Mouse (Mus musculus) neural tube, embryonic 11.5 days (tissue): ENCODE measurements around the gene Fbxw8. TPM values are rescaled to one million over a fixed set of nuclear protein-coding genes. Genes with fewer than 3 reads are reported as not detected.

Experiments
- ATAC-seq: fragments of 200-750 bp; cut with Nextera tagmentation; 2 replicates; pipeline ENCODE4 v1.8.0; 2017; ENCODE audit warnings: moderate number of reproducible peaks, mild to moderate bottlenecking, moderate TSS enrichment, moderate library complexity; ENCODE audit not compliant: insufficient read depth, low FRiP score, low TSS enrichment
- DNase-seq: peaks from one replicate; pipeline ENCODE4 v3.0.0-alpha.2; 2015; ENCODE audit warnings: low spot score
- H3K27ac ChIP-seq: fragments of 300-500 bp; sonication (generic); 2 replicates; pipeline ENCODE4 v1.5.1; 2014; ENCODE audit warnings: low read depth, mild to moderate bottlenecking, low read length
- H3K27me3 ChIP-seq: fragments of 300-500 bp; sonication (generic); 2 replicates; pipeline ENCODE4 v1.6.1; 2014; ENCODE audit warnings: mild to moderate bottlenecking, low read length, mixed read lengths; ENCODE audit not compliant: control insufficient read depth, insufficient read depth
- H3K36me3 ChIP-seq: fragments of 300-500 bp; sonication (generic); 2 replicates; pipeline ENCODE4 v1.6.1; 2014; ENCODE audit warnings: mild to moderate bottlenecking, low read length, moderate library complexity, mixed read lengths; ENCODE audit not compliant: control insufficient read depth, insufficient read depth
- H3K4me1 ChIP-seq: fragments of 300-500 bp; sonication (generic); 2 replicates; pipeline ENCODE4 v1.6.1; 2014; ENCODE audit warnings: low read length, mixed read lengths; ENCODE audit not compliant: control insufficient read depth, insufficient read depth
- H3K4me2 ChIP-seq: fragments of 300-500 bp; sonication (generic); 2 replicates; pipeline ENCODE4 v1.6.1; 2014; ENCODE audit warnings: low read depth, mild to moderate bottlenecking, moderate library complexity
- H3K4me3 ChIP-seq: fragments of 300-500 bp; sonication (generic); 2 replicates; pipeline ENCODE4 v1.5.1; 2014; ENCODE audit warnings: low read depth, low read length
- H3K9ac ChIP-seq: fragments of 300-500 bp; sonication (generic); 2 replicates; pipeline ENCODE4 v1.6.1; 2014; ENCODE audit warnings: mild to moderate bottlenecking, low read length
- H3K9me3 ChIP-seq: fragments of 300-500 bp; sonication (generic); 2 replicates; pipeline ENCODE4 v1.6.1; 2016; ENCODE audit warnings: low read length; ENCODE audit not compliant: control insufficient read depth
- WGBS: fragments of 180-500 bp; shearing (Covaris S2); extraction: QIAGEN DNeasy Blood & Tissue Kit; methylation state at CpG from one replicate; pipeline ENCODE4 v1.1.7; 2014; 5-methylcytosine and 5-hydroxymethylcytosine counted together
- polyA plus RNA-seq: library from polyadenylated mRNA; unstranded; fragments of >200 nt; fragmentation: Nextera tagmentation; extraction: Ambion mirVana; gene quantifications from 2 replicates; pipeline ENCODE4 v1.2.1, GENCODE M21; 2014

The Fbxw8 gene
- polyA plus RNA-seq, 1 experiment from 2014 or later: 28.4 TPM

GRCm38 (mm10) chr5:118108124-118108793, 47.0 kb downstream of the Fbxw8 start:
- H3K36me3 ChIP-seq: no peaks in the 10 kb centered on the region; the same call in none of the 2 replicates
- H3K4me3 ChIP-seq: no peak overlapping the region
- H3K9ac ChIP-seq: no peak overlapping the region
- H3K9me3 ChIP-seq: no peaks in the 10 kb centered on the region
- DNase-seq (no peak), ATAC-seq (no peak)
- H3K4me1 ChIP-seq: no peaks in the 10 kb centered on the region
- H3K4me2 ChIP-seq: no peak overlapping the region
- no peaks in the 10 kb centered on the region for H3K27me3 ChIP-seq
- WGBS: 88% methylated on average over 17 of the region's 17 CpGs
- no peak overlapping the region for H3K27ac ChIP-seq

GRCm38 (mm10) chr5:118106667-118107066, 48.6 kb downstream of the Fbxw8 start:
- no peak overlapping the region for H3K9ac ChIP-seq
- H3K36me3 ChIP-seq: no peaks in the 10 kb centered on the region; the same call in none of the 2 replicates
- no peak overlapping the region for H3K4me3 ChIP-seq
- WGBS: 96% methylated on average over 10 of the region's 10 CpGs
- no peak overlapping the region for H3K27ac ChIP-seq
- DNase-seq (no peak), ATAC-seq (no peak)
- H3K9me3 ChIP-seq: no peaks in the 10 kb centered on the region
- H3K27me3 ChIP-seq: no peaks in the 10 kb centered on the region
- no peaks in the 10 kb centered on the region for H3K4me1 ChIP-seq
- no peak overlapping the region for H3K4me2 ChIP-seq

GRCm38 (mm10) chr5:118105536-118105935, 49.7 kb downstream of the Fbxw8 start:
- Histone ChIP-seq H3K36me3 (no peaks in the 10 kb centered on the region; the same call in none of the 2 replicates), H3K9me3 (no peaks in the 10 kb centered on the region), H3K27ac (no peak overlapping the region), H3K27me3 (no peaks in the 10 kb centered on the region), H3K4me2 (no peak overlapping the region), H3K9ac (no peak overlapping the region), H3K4me1 (no peaks in the 10 kb centered on the region), H3K4me3 (no peak overlapping the region)
- no peak for DNase-seq
- WGBS: 92% methylated on average over 8 of the region's 8 CpGs
- no peak for ATAC-seq

GRCm38 (mm10) chr5:118099870-118100478, 55.3 kb downstream of the Fbxw8 start:
- ATAC-seq: no peak
- no peaks in the 10 kb centered on the region; the same call in 1 of the 2 replicates for H3K36me3 ChIP-seq
- DNase-seq: no peak
- 69% methylated on average over 8 of the region's 8 CpGs for WGBS
- no peaks in the 10 kb centered on the region for H3K9me3 ChIP-seq
- H3K4me1 ChIP-seq: no peaks in the 10 kb centered on the region
- no peak overlapping the region for H3K4me2 ChIP-seq
- H3K27ac ChIP-seq: no peak overlapping the region
- H3K4me3 ChIP-seq: no peak overlapping the region
- H3K27me3 ChIP-seq: no peaks in the 10 kb centered on the region
- H3K9ac ChIP-seq: no peak overlapping the region

GRCm38 (mm10) chr5:118099069-118099869, 56.0 kb downstream of the Fbxw8 start:
- Histone ChIP-seq H3K9ac (no peak overlapping the region), H3K9me3 (no peaks in the 10 kb centered on the region), H3K4me3 (no peak overlapping the region), H3K4me1 (no peaks in the 10 kb centered on the region), H3K27me3 (no peaks in the 10 kb centered on the region), H3K27ac (peak overlapping the region; percentile 60; the same call in 1 of the 2 replicates), H3K36me3 (no peaks in the 10 kb centered on the region; the same call in 1 of the 2 replicates), H3K4me2 (no peak overlapping the region)
- 61% methylated on average over 11 of the region's 11 CpGs for WGBS
- DNase-seq: no peak
- peak; percentile 48; the same call in 1 of the 2 replicates for ATAC-seq

- H3K9ac ChIP-seq: no peak overlapping the region
- DNase-seq (no peak), ATAC-seq (no peak)
- no peaks in the 10 kb centered on the region for H3K4me1 ChIP-seq
- no peak overlapping the region for H3K27ac ChIP-seq
- no peak overlapping the region for H3K4me2 ChIP-seq
- no peaks in the 10 kb centered on the region for H3K27me3 ChIP-seq
- no peak overlapping the region for H3K4me3 ChIP-seq
- peaks cover 7% of the 10 kb centered on the region for H3K36me3 ChIP-seq
- WGBS: 91% methylated on average over 3 of the region's 3 CpGs
- H3K9me3 ChIP-seq: no peaks in the 10 kb centered on the region
Observed at GRCm38 (mm10) chr5:118096317-118096716, 58.9 kb downstream of the Fbxw8 start.

GRCm38 (mm10) chr5:118095849-118096248, 59.4 kb downstream of the Fbxw8 start:
- H3K27ac ChIP-seq: no peak overlapping the region
- H3K9me3 ChIP-seq: no peaks in the 10 kb centered on the region
- DNase-seq (no peak), ATAC-seq (no peak)
- no peak overlapping the region for H3K9ac ChIP-seq
- no peak overlapping the region for H3K4me3 ChIP-seq
- H3K4me2 ChIP-seq: no peak overlapping the region
- no peaks in the 10 kb centered on the region for H3K27me3 ChIP-seq
- 89% methylated on average over 4 of the region's 4 CpGs for WGBS
- no peaks in the 10 kb centered on the region for H3K4me1 ChIP-seq
- H3K36me3 ChIP-seq: peaks cover 8% of the 10 kb centered on the region

- H3K27ac ChIP-seq: no peak overlapping the region
- H3K27me3 ChIP-seq: no peaks in the 10 kb centered on the region
- H3K4me2 ChIP-seq: no peak overlapping the region
- peaks cover 11% of the 10 kb centered on the region for H3K36me3 ChIP-seq
- WGBS: 93% methylated on average over 11 of the region's 11 CpGs
- H3K4me3 ChIP-seq: no peak overlapping the region
- ATAC-seq (no peak), DNase-seq (no peak)
- no peaks in the 10 kb centered on the region for H3K4me1 ChIP-seq
- no peak overlapping the region for H3K9ac ChIP-seq
- H3K9me3 ChIP-seq: no peaks in the 10 kb centered on the region
Observed at GRCm38 (mm10) chr5:118095433-118095832, 59.8 kb downstream of the Fbxw8 start.
